In genomic region chr15:88174326-88174725, GRCm38 (mm10) we compare ENCODE assay signal across 11 mouse cellular contexts.
DNase-seq lines count a peak whose midpoint lies in the region; ATAC-seq and TF ChIP-seq lines count a peak whose summit lies in the region.
"Had no signal": no experiment of that assay in that cellular context is flagged by ENCODE, and none has a peak within 500 bp of the region (broad histone marks: within the 10 kb centered on the region; RNA-seq: fewer than 3 reads in every experiment).

No protein-coding gene starts in this region.

- intact Hi-C loops in gastrocnemius, adult 2 months (cut with DNase I), result no loop called here

- no peak for ATAC-seq in hindbrain, embryonic 11.5 days (ENCODE audit: low FRiP score)
- no peak for ATAC-seq in hindbrain, embryonic 12.5 days (ENCODE audit: low FRiP score)
- no peak for ATAC-seq in embryonic facial prominence, embryonic 11.5 days (replicated peaks; ENCODE audit: insufficient number of reproducible peaks, low FRiP score, low TSS enrichment, low read depth)
- ATAC-seq in stomach, postnatal 0 days (ENCODE audit: low FRiP score, low TSS enrichment), result no peak

- DNase-seq in hindbrain, embryonic 11.5 days (ENCODE audit: low spot score), result peak; percentile 69
- DNase-seq in ovary, postnatal 10 days (ENCODE audit: low spot score), result peak; percentile 6
- DNase-seq in ovary, adult 18-20 months (ENCODE audit: low spot score), result no peak
- DNase-seq in embryonic facial prominence, embryonic 11.5 days (ENCODE audit: low spot score), result peak; percentile 86
- peak; percentile 24 for DNase-seq in stomach, postnatal 0 days (ENCODE audit: low spot score)
- DNase-seq in gastrocnemius, adult 2 months, result no peak
- DNase-seq in gastrocnemius, adult 8-10 months (ENCODE audit: low spot score in 2 of 2), result no peak
- DNase-seq: cerebellum, adult 8-10 months had no signal

- no peaks in the 10 kb centered on the region for H3K4me1 ChIP-seq in hindbrain, embryonic 11.5 days (replicated peaks; ENCODE audit: control insufficient read depth, insufficient read depth, low read length)
- H3K4me1 ChIP-seq in hindbrain, embryonic 12.5 days, result no peaks in the 10 kb centered on the region
- no peaks in the 10 kb centered on the region for H3K4me1 ChIP-seq in embryonic facial prominence, embryonic 11.5 days (ENCODE audit: control insufficient read depth, insufficient read depth, low read length)
- H3K4me1 ChIP-seq in stomach, postnatal 0 days (replicated peaks; ENCODE audit: control insufficient read depth, insufficient read depth), result no peaks in the 10 kb centered on the region
- H3K4me1 ChIP-seq: limb, embryonic 12.5 days had no signal

- no peaks in the 10 kb centered on the region for H3K36me3 ChIP-seq in hindbrain, embryonic 11.5 days (ENCODE audit: control insufficient read depth, insufficient read depth, low read length)
- no peaks in the 10 kb centered on the region for H3K36me3 ChIP-seq in hindbrain, embryonic 12.5 days
- no peaks in the 10 kb centered on the region for H3K36me3 ChIP-seq in embryonic facial prominence, embryonic 11.5 days (replicated peaks; ENCODE audit: control insufficient read depth, insufficient read depth, low read depth, low read length)
- H3K36me3 ChIP-seq in stomach, postnatal 0 days (ENCODE audit: control insufficient read depth, insufficient read depth, low read length), result no peaks in the 10 kb centered on the region
- H3K36me3 ChIP-seq: G1E; limb, embryonic 12.5 days had no signal

- no peak overlapping the region for H3K4me3 ChIP-seq in hindbrain, embryonic 11.5 days (ENCODE audit: low read depth, low read length)
- no peak overlapping the region for H3K4me3 ChIP-seq in hindbrain, embryonic 12.5 days
- no peak overlapping the region for H3K4me3 ChIP-seq in embryonic facial prominence, embryonic 11.5 days (ENCODE audit: low read depth, low read length)
- H3K4me3 ChIP-seq in stomach, postnatal 0 days (ENCODE audit: low read depth, low read length), result no peak overlapping the region
- H3K4me3 ChIP-seq in gastrocnemius, adult 2 months, result no peak overlapping the region
- H3K4me3 ChIP-seq: limb, embryonic 12.5 days had no signal

- H3K4me2 ChIP-seq in hindbrain, embryonic 11.5 days (replicated peaks; ENCODE audit: low read depth, low read length), result no peak overlapping the region
- no peak overlapping the region for H3K4me2 ChIP-seq in hindbrain, embryonic 12.5 days (replicated peaks)
- H3K4me2 ChIP-seq in embryonic facial prominence, embryonic 11.5 days (ENCODE audit: low read depth, low read length), result no peak overlapping the region
- no peak overlapping the region for H3K4me2 ChIP-seq in stomach, postnatal 0 days (replicated peaks; ENCODE audit: low read depth)
- H3K4me2 ChIP-seq: limb, embryonic 12.5 days had no signal

- no peaks in the 10 kb centered on the region for H3K27me3 ChIP-seq in hindbrain, embryonic 11.5 days (ENCODE audit: control insufficient read depth, insufficient read depth, low read length)
- no peaks in the 10 kb centered on the region for H3K27me3 ChIP-seq in hindbrain, embryonic 12.5 days
- H3K27me3 ChIP-seq in embryonic facial prominence, embryonic 11.5 days (ENCODE audit: control insufficient read depth, insufficient read depth, low read length), result no peaks in the 10 kb centered on the region
- no peaks in the 10 kb centered on the region for H3K27me3 ChIP-seq in stomach, postnatal 0 days (ENCODE audit: control insufficient read depth, insufficient read depth, low read length)
- H3K27me3 ChIP-seq: limb, embryonic 12.5 days had no signal

- 48% methylated on average over 3 of the region's 3 CpGs for WGBS in hindbrain, embryonic 11.5 days
- WGBS in hindbrain, embryonic 12.5 days, result 41% methylated on average over 3 of the region's 3 CpGs
- 38% methylated on average over 3 of the region's 3 CpGs for WGBS in embryonic facial prominence, embryonic 11.5 days
- 28% methylated on average over 3 of the region's 3 CpGs for WGBS in stomach, postnatal 0 days

- peak; percentile 22; the same call in 1 of the 2 replicates for TF ChIP-seq CTCF in stomach, postnatal 0 days (IDR thresholded peaks at IDR 0.05; ENCODE audit: low read depth)
- TF ChIP-seq CTCF in gastrocnemius, adult 2 months (IDR thresholded peaks at IDR 0.05), result no peak

- H3K27ac ChIP-seq in hindbrain, embryonic 11.5 days (ENCODE audit: low read depth, low read length), result no peak overlapping the region
- H3K27ac ChIP-seq in hindbrain, embryonic 12.5 days, result no peak overlapping the region
- H3K27ac ChIP-seq in embryonic facial prominence, embryonic 11.5 days (replicated peaks; ENCODE audit: low read depth, low read length), result no peak overlapping the region
- no peak overlapping the region for H3K27ac ChIP-seq in stomach, postnatal 0 days (replicated peaks)
- no peak overlapping the region for H3K27ac ChIP-seq in gastrocnemius, adult 2 months
- H3K27ac ChIP-seq: limb, embryonic 12.5 days had no signal

- TF ChIP-seq EP300 in stomach, postnatal 0 days (optimal IDR thresholded peaks at IDR 0.05), result no peak

- no peaks in the 10 kb centered on the region for H3K9me3 ChIP-seq in hindbrain, embryonic 11.5 days (ENCODE audit: control insufficient read depth, low read length)
- no peaks in the 10 kb centered on the region for H3K9me3 ChIP-seq in hindbrain, embryonic 12.5 days (replicated peaks)
- H3K9me3 ChIP-seq in embryonic facial prominence, embryonic 11.5 days (replicated peaks; ENCODE audit: control insufficient read depth, low read length), result no peaks in the 10 kb centered on the region
- no peaks in the 10 kb centered on the region for H3K9me3 ChIP-seq in stomach, postnatal 0 days (ENCODE audit: control insufficient read depth, low read length)
- H3K9me3 ChIP-seq: limb, embryonic 12.5 days had no signal

- no peak overlapping the region for H3K9ac ChIP-seq in hindbrain, embryonic 11.5 days (ENCODE audit: low read depth, low read length)
- no peak overlapping the region for H3K9ac ChIP-seq in hindbrain, embryonic 12.5 days
- H3K9ac ChIP-seq in embryonic facial prominence, embryonic 11.5 days (replicated peaks; ENCODE audit: low read length), result no peak overlapping the region
- H3K9ac ChIP-seq in stomach, postnatal 0 days (ENCODE audit: low read length), result no peak overlapping the region
- H3K9ac ChIP-seq: limb, embryonic 12.5 days had no signal

Comparison
In these comparisons a context has a peak if more than half of its experiments do, and no peak if none do; other contexts are left out.
1. DNase-seq: peak in hindbrain, embryonic 11.5 days (single experiment), ovary, postnatal 10 days (single experiment), embryonic facial prominence, embryonic 11.5 days (single experiment) and stomach, postnatal 0 days (single experiment); none in ovary, adult 18-20 months (single experiment), gastrocnemius, adult 2 months (single experiment) and gastrocnemius, adult 8-10 months (0 of 2).